Mouse (Mus musculus) lung, adult 18-20 months (tissue): ENCODE measurements around the gene Olfr748.
"Not testable (repeated sequence)": the region's sequence is repeated elsewhere in the genome, so short reads cannot be mapped to it uniquely, and the experiment has no call there.

Experiments
- DNase-seq, 2 experiments: peaks; one replicate each; pipeline ENCODE4 v3.0.0; 2022; ENCODE audit warnings: mixed read lengths in 2 of 2

The Olfr748 gene

DNA sequence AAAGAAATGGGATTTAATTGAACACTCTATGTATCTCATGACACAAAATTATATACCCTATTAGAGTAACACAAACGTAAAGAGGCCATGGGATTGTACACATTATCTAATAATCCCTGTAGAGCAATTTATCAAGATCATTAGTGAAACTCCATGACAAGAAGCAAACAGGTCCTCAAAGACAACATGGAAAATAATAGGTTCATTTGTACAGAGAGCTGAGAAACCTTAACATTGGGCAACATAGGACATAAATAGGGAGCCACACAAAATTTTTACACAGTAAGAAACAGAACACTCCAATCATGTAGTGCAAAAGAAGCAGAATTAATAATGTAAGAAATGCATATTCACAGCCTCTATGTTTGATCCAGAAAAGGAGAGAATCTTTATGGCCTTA, at the start of gene Olfr748:
TSS of gene Olfr748 (plus strand) at position 301 of the 400 bp plus-strand sequence.
- no peak for DNase-seq

DNA sequence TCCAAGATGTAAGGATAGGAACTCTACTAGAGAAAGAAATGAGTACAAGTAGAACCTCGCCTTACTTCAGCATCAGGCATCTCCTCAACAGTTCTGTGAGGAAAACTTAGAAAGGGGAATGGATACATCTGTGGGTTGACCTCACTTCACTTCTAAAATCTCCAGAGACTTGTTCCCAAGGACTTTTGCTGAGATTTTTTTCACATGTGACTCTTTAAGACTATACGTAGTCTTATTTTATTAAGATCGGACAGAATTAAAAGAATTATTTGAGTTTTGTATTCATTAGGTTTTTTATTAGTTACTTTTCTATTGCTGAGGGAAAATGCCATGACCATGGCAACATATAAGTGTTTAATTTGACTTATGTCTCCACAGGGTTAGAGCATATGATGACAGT, 14.1 kb upstream of the Olfr748 start, which contains the start of gene Olfr747:
TSS of gene Olfr747 (minus strand) at position 101 of the 400 bp plus-strand sequence.
- DNase-seq: no peak

DNA sequence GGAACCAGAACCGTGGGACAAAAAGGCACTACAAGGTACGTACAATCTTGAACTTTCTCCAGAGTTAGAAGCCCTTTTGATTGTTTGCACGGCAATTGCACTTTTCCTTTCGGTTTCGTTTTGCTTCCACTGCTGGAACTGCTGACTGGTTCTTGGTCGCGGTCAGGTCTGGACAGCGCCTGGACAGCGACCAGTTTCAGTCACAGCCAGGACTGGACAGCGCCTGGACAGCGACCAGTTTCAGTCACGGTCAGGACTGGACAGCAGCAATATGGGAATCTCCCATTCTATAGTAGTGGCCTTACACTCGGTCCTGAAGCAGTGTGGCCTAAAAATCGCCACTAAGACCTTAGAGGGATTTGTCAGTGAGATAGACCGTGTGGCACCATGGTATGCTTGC, 12.7 kb downstream of the Olfr748 start:
- DNase-seq: not testable (repeated sequence)

DNA sequence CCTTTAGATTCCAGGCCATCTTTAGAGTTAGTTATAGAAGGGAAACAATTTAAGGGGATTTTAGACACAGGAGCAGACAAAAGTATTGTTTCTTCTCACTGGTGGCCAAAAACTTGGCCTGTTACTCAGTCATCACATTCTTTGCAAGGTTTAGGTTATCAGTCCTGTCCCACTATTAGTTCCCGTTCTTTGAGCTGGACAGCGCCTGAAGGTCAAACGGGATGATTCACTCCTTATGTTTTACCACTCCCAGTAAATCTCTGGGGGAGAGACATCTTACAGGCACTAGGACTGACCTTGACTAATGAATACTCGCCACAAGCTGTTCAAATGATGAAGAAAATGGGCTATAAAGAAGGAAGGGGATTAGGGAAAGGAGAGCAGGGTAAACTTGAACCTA, 15.2 kb downstream of the Olfr748 start:
- DNase-seq: not testable (repeated sequence)

DNA sequence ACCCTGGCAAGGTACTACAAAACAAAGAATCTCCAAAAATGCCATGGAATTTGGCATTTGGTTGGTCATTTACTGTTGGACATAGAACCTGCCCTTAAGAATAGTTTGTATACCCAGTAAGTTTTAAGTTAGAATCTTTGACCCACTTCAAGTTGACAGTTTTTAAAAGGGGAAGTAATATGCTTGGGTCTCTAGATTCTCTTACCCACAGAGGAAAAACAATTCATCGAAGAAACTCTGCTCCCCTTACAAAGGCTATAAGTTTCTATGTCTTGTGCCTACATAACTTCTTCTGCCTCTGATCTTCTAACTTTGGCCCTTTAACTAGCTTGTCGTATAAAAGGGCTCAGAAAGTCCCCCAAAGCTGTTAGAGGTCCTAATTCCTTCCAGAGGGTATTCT, 33.2 kb downstream of the Olfr748 start:
- no peak for DNase-seq

DNA sequence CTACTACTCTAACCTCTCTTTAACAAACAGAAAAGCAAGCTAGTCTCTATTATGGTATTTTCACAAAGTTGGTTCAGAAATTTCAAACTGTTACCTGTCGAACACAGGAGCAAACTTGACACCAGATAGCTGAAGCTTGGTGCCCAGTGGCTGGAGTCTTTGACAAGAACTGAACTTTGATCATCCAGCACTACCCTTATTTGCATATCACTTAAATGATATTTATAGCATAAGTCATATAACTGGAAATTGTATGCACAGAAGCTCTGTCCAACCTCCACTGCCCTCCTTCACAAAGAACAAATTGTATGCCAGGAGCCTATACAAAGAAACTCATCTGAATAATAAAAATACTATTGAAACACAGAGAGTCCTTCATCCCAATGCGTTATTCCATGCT, 34.4 kb downstream of the Olfr748 start:
- DNase-seq: no peak

DNA sequence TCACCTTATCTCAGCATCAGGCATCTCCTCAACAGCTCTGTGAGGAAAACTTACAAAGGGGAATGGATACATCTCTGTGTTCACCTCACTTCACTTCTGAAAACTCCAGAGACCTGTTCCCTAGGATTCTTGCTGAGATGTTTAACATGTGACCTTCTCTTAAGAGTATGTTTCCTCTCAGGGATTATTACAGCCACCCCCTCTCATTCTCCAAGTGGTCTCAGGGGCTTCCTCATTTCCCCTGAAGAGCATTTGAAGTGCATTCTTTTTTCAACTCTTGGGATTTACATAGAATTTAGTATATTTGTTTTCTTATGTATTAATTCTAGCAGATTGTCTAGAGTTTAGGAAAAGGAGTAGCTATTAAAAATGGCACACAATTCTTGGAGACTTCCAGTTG, 37.8 kb downstream of the Olfr748 start, which contains the start of gene Olfr749:
TSS of gene Olfr749 (minus strand) at position 101 of the 400 bp plus-strand sequence.
- no peak for DNase-seq

DNA sequence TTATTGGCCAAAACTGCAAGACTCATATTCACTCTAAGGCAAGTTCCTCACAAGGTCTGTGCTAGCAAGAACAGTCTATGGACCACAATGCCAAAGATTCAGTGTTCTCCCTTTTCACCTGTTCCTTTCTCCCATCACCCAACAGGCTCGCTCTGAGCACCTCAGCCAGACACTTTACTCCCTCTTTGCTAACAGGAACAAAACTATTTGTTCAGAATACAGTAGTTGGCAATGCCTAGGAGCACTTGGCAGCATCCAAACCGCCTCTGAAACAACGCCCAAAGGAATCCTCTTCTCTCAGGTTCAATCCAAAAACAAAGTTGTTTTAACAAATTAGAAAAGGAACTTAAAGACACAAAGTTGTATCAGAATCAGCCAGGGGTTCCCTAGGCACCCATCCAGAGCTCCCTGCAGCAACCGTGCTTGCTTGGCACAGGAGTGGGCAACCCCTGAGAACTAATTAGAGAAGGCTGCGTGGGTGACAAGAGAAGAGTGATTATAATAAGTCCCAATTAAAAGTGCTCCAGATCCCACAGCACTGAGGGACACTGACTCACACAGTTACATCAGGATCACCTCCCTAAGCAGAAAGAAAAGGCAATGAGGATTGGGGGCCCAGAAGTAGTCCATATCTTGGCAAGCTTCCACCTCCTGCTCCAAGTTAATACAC, 51.4 kb downstream of the Olfr748 start:
- no peak for DNase-seq
